Mouse (Mus musculus) C2C12 (cell line): Measurements from ENCODE around the gene Rnps1.

Experiments
- CTCF ChIP-seq: IDR thresholded peaks from one replicate; pipeline ENCODE4 v1.5.1; 2011; ENCODE audit not compliant: control insufficient read depth, insufficient read depth, insufficient read length
- MAX ChIP-seq: IDR thresholded peaks from one replicate; pipeline ENCODE4 v1.6.1; 2011; ENCODE audit warnings: mild to moderate bottlenecking, control low read depth
- MYOD1 ChIP-seq: IDR thresholded peaks from one replicate; pipeline ENCODE4 v1.6.1; 2011; ENCODE audit warnings: low read depth; ENCODE audit not compliant: control insufficient read depth, insufficient read length
- MYOG ChIP-seq: IDR thresholded peaks from one replicate; pipeline ENCODE4 v1.6.1; 2011; ENCODE audit not compliant: control insufficient read depth, insufficient read length; ENCODE audit errors: extremely low read depth
- USF1 ChIP-seq: IDR thresholded peaks from one replicate; pipeline ENCODE4 v1.6.1; 2011; ENCODE audit warnings: low read depth, mild to moderate bottlenecking, control low read depth, moderate library complexity

DNA sequence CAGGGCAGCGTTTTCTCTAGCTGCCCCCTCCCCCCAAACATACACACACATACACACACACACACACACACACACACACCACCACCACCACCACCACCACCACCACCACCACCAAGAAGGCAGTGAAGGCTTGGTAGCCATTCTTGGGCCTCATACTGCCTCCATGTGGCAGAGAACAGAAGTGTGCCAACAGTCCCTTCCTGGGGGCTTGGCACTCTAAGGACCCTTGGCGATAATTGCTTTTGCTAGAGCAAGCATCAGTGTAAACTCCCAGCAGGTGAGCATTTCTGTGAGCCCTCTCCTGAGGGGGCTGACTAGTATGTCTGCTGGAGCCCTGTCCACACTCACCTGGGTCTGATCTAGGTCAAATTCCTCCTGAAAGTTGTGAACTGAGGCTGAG lies 26.8 kb downstream of the Rnps1 start:
- TF ChIP-seq CTCF, result peak; percentile 2
- no peak for TF ChIP-seq USF1
- no peak for TF ChIP-seq MAX
- TF ChIP-seq MYOG, result no peak
- TF ChIP-seq MYOD1, result no peak
